Mouse (Mus musculus) CH12.LX (cell line): Measurements from ENCODE around the gene Acbd4. TPM values are rescaled to one million over a fixed set of nuclear protein-coding genes. Genes with fewer than 3 reads are reported as not detected.
A peak's percentile ranks its signal among the peaks of the same experiment; 100 is the strongest.

ENCODE experiments used
- DNase-seq: peaks from one replicate; pipeline ENCODE4 v3.0.0-alpha.2; 2013; ENCODE audit errors: extremely low read depth
- H3K27ac ChIP-seq: 2 replicates; pipeline ENCODE4 v1.5.1; 2012; ENCODE audit warnings: low read depth, mild to moderate bottlenecking, control low read depth, moderate library complexity; ENCODE audit not compliant: insufficient read depth
- H3K27me3 ChIP-seq: replicated peaks from 2 replicates; pipeline ENCODE3; 2012; ENCODE audit warnings: inconsistent platforms
- H3K36me3 ChIP-seq, 2 experiments: replicated peaks in 1 of 2; 2 replicates each; pipeline versions ENCODE3 to v1.6.1; 2012; ENCODE audit warnings: inconsistent platforms in 1 of 2, low read length in 1 of 2, mild to moderate bottlenecking in 1 of 2, mixed read lengths in 1 of 2, moderate library complexity in 1 of 2; ENCODE audit not compliant: control insufficient read depth in 1 of 2, insufficient read depth in 1 of 2
- H3K4me1 ChIP-seq, 2 experiments: 2 replicates each; pipeline ENCODE4 v1.6.1; 2012; ENCODE audit warnings: inconsistent platforms in 1 of 2, moderate library complexity in 1 of 2; ENCODE audit not compliant: insufficient read depth in 2 of 2, control insufficient read depth in 1 of 2
- H3K4me2 ChIP-seq: 2 replicates; pipeline ENCODE4 v1.6.1; 2012; ENCODE audit warnings: low read depth, mild to moderate bottlenecking, control low read depth; ENCODE audit not compliant: poor library complexity, insufficient read depth, severe bottlenecking
- H3K4me3 ChIP-seq, 3 experiments: fragments of 150-350 bp in 1 of 3; sonication (generic) in 1 of 3; replicated peaks in 1 of 3; 2 replicates each; pipeline versions ENCODE3 to v1.5.1; 2011 to 2012; ENCODE audit warnings: low read depth in 2 of 3, low read length in 2 of 3, mild to moderate bottlenecking in 2 of 3, moderate library complexity in 2 of 3, control low read depth in 1 of 3, improper control_type of control experiment in 1 of 3, inconsistent platforms in 1 of 3, mixed read lengths in 1 of 3; ENCODE audit not compliant: poor library complexity in 1 of 3
- H3K79me2 ChIP-seq: replicated peaks from 2 replicates; pipeline ENCODE4 v1.6.1; 2012; ENCODE audit warnings: mild to moderate bottlenecking, moderate library complexity; ENCODE audit not compliant: control insufficient read depth, poor library complexity, insufficient read depth, severe bottlenecking; ENCODE audit errors: extremely low read depth
- H3K9ac ChIP-seq: 2 replicates; pipeline ENCODE4 v1.6.1; 2012; ENCODE audit warnings: low read depth, mild to moderate bottlenecking, control low read depth, moderate library complexity; ENCODE audit not compliant: insufficient read depth
- H3K9me3 ChIP-seq: replicated peaks from 2 replicates; pipeline ENCODE3; 2012; ENCODE audit warnings: low read length, inconsistent platforms, mixed read lengths
- BHLHE40 ChIP-seq: IDR thresholded peaks from 2 replicates; pipeline ENCODE4 v1.6.1; 2011; ENCODE audit warnings: mild to moderate bottlenecking, low read depth, low read length, improper control_type of control experiment
- CHD1 ChIP-seq: IDR thresholded peaks from 2 replicates; pipeline ENCODE4 v1.6.1; 2012; ENCODE audit warnings: low read depth, low read length, improper control_type of control experiment, inconsistent platforms
- CHD2 ChIP-seq: IDR thresholded peaks from 2 replicates; pipeline ENCODE4 v1.6.1; 2011; ENCODE audit warnings: low read length, improper control_type of control experiment
- CTCF ChIP-seq, 2 experiments: IDR thresholded peaks in 1 of 2; conservative IDR thresholded peaks in 1 of 2; 2 replicates each; pipeline ENCODE4 v1.5.1; 2011 to 2012; ENCODE audit warnings: low read depth in 2 of 2, low read length in 2 of 2, improper control_type of control experiment in 1 of 2, inconsistent platforms in 1 of 2, mild to moderate bottlenecking in 1 of 2, moderate library complexity in 1 of 2
- E2F4 ChIP-seq: IDR thresholded peaks from 2 replicates; pipeline ENCODE4 v1.6.1; 2011; ENCODE audit warnings: low read depth, low read length, improper control_type of control experiment; ENCODE audit not compliant: insufficient replicate concordance
- ELF1 ChIP-seq: IDR thresholded peaks from 2 replicates; pipeline ENCODE4 v1.6.1; 2014; ENCODE audit warnings: low read depth, mild to moderate bottlenecking, inconsistent platforms, low read length, improper control_type of control experiment
- EP300 ChIP-seq: IDR thresholded peaks from 2 replicates; pipeline ENCODE4 v1.6.1; 2011; ENCODE audit warnings: low read length, improper control_type of control experiment
- ETS1 ChIP-seq: conservative IDR thresholded peaks from 2 replicates; pipeline ENCODE4 v1.6.1; 2012; ENCODE audit warnings: low read depth, mild to moderate bottlenecking, inconsistent platforms, low read length, improper control_type of control experiment, moderate library complexity
- GABPA ChIP-seq: IDR thresholded peaks from 2 replicates; pipeline ENCODE4 v1.6.1; 2012; ENCODE audit warnings: low read depth, low read length, improper control_type of control experiment, inconsistent platforms; ENCODE audit not compliant: insufficient replicate concordance
- HCFC1 ChIP-seq: IDR thresholded peaks from 2 replicates; pipeline ENCODE4 v1.6.1; 2012; ENCODE audit warnings: low read depth, mild to moderate bottlenecking, inconsistent platforms, low read length, improper control_type of control experiment
- IRF4 ChIP-seq: IDR thresholded peaks from 2 replicates; pipeline ENCODE4 v1.6.1; 2014; ENCODE audit warnings: low read depth, mild to moderate bottlenecking, inconsistent platforms, low read length, improper control_type of control experiment
- JUN ChIP-seq: IDR thresholded peaks from 2 replicates; pipeline ENCODE4 v1.6.1; 2011; ENCODE audit warnings: low read depth, mild to moderate bottlenecking, low read length, improper control_type of control experiment, moderate library complexity; ENCODE audit not compliant: insufficient read depth
- JUND ChIP-seq: conservative IDR thresholded peaks from 2 replicates; pipeline ENCODE4 v1.6.1; 2011; ENCODE audit warnings: low read depth, low read length, improper control_type of control experiment
- KAT2A ChIP-seq: IDR thresholded peaks from 2 replicates; pipeline ENCODE4 v1.6.1; 2012; ENCODE audit warnings: low read length, improper control_type of control experiment, inconsistent platforms; ENCODE audit not compliant: insufficient replicate concordance
- MAFK ChIP-seq: IDR thresholded peaks from 2 replicates; pipeline ENCODE4 v1.6.1; 2011; ENCODE audit warnings: low read length, improper control_type of control experiment; ENCODE audit not compliant: insufficient replicate concordance
- MAX ChIP-seq: IDR thresholded peaks from 2 replicates; pipeline ENCODE4 v1.6.1; 2011; ENCODE audit warnings: low read length, improper control_type of control experiment
- MAZ ChIP-seq: IDR thresholded peaks from 2 replicates; pipeline ENCODE4 v1.6.1; 2012; ENCODE audit warnings: low read depth, mild to moderate bottlenecking, inconsistent platforms, low read length, improper control_type of control experiment, moderate library complexity
- MEF2A ChIP-seq: IDR thresholded peaks from 2 replicates; pipeline ENCODE4 v1.6.1; 2014; ENCODE audit warnings: low read depth, mild to moderate bottlenecking, inconsistent platforms, low read length, improper control_type of control experiment, borderline replicate concordance
- MXI1 ChIP-seq: IDR thresholded peaks from 2 replicates; pipeline ENCODE4 v1.6.1; 2011; ENCODE audit warnings: mild to moderate bottlenecking, low read depth, low read length, improper control_type of control experiment
- MYC ChIP-seq: IDR thresholded peaks from 2 replicates; pipeline ENCODE4 v1.6.1; 2011; ENCODE audit warnings: low read depth, mild to moderate bottlenecking, improper control_type of control experiment, low read length
- NELFE ChIP-seq: IDR thresholded peaks from 2 replicates; pipeline ENCODE4 v1.6.1; 2011; ENCODE audit warnings: low read depth, low read length, improper control_type of control experiment
- NRF1 ChIP-seq: IDR thresholded peaks from 2 replicates; pipeline ENCODE4 v1.6.1; 2014; ENCODE audit warnings: low read depth, mild to moderate bottlenecking, inconsistent platforms, low read length, improper control_type of control experiment, moderate library complexity
- PAX5 ChIP-seq: IDR thresholded peaks from 2 replicates; pipeline ENCODE4 v1.6.1; 2012; ENCODE audit warnings: low read length, inconsistent platforms, mixed read lengths
- POLR2A ChIP-seq: IDR thresholded peaks from 2 replicates; pipeline ENCODE4 v1.6.1; 2011; ENCODE audit warnings: low read depth, mild to moderate bottlenecking, improper control_type of control experiment, low read length
- POLR2AphosphoS2 ChIP-seq: IDR thresholded peaks from 2 replicates; pipeline ENCODE4 v1.6.1; 2011; ENCODE audit warnings: low read depth, low read length, improper control_type of control experiment
- RAD21 ChIP-seq: IDR thresholded peaks from 2 replicates; pipeline ENCODE4 v1.6.1; 2011; ENCODE audit warnings: low read depth, mild to moderate bottlenecking, low read length, improper control_type of control experiment, moderate library complexity
- RCOR1 ChIP-seq: conservative IDR thresholded peaks from 2 replicates; pipeline ENCODE4 v1.6.1; 2012; ENCODE audit warnings: low read depth, mild to moderate bottlenecking, inconsistent platforms, low read length, improper control_type of control experiment
- SIN3A ChIP-seq: IDR thresholded peaks from 2 replicates; pipeline ENCODE4 v1.6.1; 2012; ENCODE audit warnings: low read length, improper control_type of control experiment, inconsistent platforms
- SMC3 ChIP-seq: IDR thresholded peaks from 2 replicates; pipeline ENCODE4 v1.6.1; 2011; ENCODE audit warnings: low read depth, low read length, improper control_type of control experiment
- TBP ChIP-seq: conservative IDR thresholded peaks from 2 replicates; pipeline ENCODE4 v1.6.1; 2011; ENCODE audit warnings: low read depth, low read length, improper control_type of control experiment
- TCF12 ChIP-seq: IDR thresholded peaks from 2 replicates; pipeline ENCODE4 v1.6.1; 2014; ENCODE audit warnings: low read depth, mild to moderate bottlenecking, inconsistent platforms, low read length, improper control_type of control experiment
- UBTF ChIP-seq: IDR thresholded peaks from 2 replicates; pipeline ENCODE4 v1.6.1; 2012; ENCODE audit warnings: low read depth, mild to moderate bottlenecking, inconsistent platforms, low read length, improper control_type of control experiment, moderate library complexity
- USF2 ChIP-seq: conservative IDR thresholded peaks from 2 replicates; pipeline ENCODE4 v1.6.1; 2011; ENCODE audit warnings: low read depth, low read length, improper control_type of control experiment
- ZC3H11A ChIP-seq: IDR thresholded peaks from 2 replicates; pipeline ENCODE4 v1.6.1; 2012; ENCODE audit warnings: low read depth, mild to moderate bottlenecking, inconsistent platforms, low read length, improper control_type of control experiment
- ZKSCAN1 ChIP-seq: IDR thresholded peaks from 2 replicates; pipeline ENCODE4 v1.6.1; 2012; ENCODE audit warnings: low read depth, inconsistent platforms, low read length, improper control_type of control experiment, borderline replicate concordance
- ZMIZ1 ChIP-seq: IDR thresholded peaks from 2 replicates; pipeline ENCODE4 v1.6.1; 2012; ENCODE audit warnings: low read depth, mild to moderate bottlenecking, inconsistent platforms, low read length, improper control_type of control experiment
- ZNF384 ChIP-seq: IDR thresholded peaks from 2 replicates; pipeline ENCODE4 v1.6.1; 2012; ENCODE audit warnings: low read depth, low read length, improper control_type of control experiment, inconsistent platforms
- dilution Hi-C: fragments of 300-500 bp; cut with MboI; formaldehyde crosslinking; loops from 2 replicates; pipeline ENCODE4 v1.14.3; 2020; ENCODE audit warnings: low sequenced_read_pairs; ENCODE audit not compliant: extremely low pct_unique_long_range_greater_than_20kb, extremely low pct_ligation_motif_present
- in situ Hi-C: fragments of 300-500 bp; cut with MboI; formaldehyde crosslinking; loops from 3 replicates; pipeline ENCODE4 v1.14.3; 2019; ENCODE audit warnings: low sequenced_read_pairs, low pct_ligation_motif_present, low pct_unique_long_range_greater_than_20kb, mixed read lengths
- polyA plus RNA-seq: library from polyadenylated mRNA; unstranded; fragments of >175 nt; gene quantifications from 2 replicates; pipeline ENCODE4 v1.2.1, GENCODE M21; 2012; ENCODE audit warnings: low read depth; ENCODE audit not compliant: insufficient read length
- total RNA-seq, 2 experiments: library from RNA; depleted of rRNA; stranded (reverse); fragments of 300-350 nt in 1 of 2; fragments of >200 nt in 1 of 2; gene quantifications; 2 replicates each; pipeline ENCODE4 v1.2.3; 2012 to 2014

The Acbd4 gene
- total and polyA plus RNA-seq, 3 experiments, result 51.4 to 68.4 (median 62.6) TPM

DNA sequence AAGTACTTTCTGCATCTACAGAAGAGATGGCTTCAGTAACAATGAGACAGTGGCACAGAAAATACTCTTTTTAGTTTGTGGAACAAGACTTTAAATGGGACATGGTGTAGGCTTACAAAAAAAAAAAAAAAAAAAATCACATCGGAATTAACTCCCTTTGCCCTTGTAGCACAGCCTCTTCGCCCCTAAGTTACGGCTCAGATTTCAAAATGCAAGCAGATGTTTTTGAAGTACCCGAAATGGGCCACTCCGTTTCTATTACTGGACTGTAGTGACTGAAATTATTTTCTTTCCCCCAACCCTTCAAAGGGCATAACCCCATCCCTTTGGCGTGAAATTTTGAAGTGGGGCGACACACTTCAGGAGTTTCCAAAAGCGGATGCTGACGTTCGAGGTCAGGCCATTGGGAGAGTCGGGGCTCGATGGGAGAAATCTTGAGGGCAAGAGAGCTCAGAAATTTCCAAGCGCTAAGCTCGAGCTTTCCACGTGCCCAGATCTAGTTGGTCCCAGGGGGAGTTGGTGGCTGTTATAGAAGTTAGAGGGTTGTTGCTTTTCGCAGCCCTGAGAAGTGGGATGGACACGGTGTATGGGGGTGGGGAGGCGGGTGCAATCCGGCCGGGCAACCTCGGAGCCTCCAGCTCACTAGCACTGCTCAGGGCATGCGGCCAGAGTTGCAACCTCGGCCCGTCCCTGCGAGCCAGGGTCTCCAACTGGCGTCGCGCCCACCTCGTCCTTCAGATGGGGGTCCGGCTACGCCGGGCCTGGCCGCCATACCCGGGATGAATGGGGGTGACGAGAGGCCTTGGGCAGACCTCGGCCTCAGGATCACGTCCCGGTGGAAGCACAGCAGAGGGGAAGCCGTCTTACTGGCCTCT, 30.5 kb downstream of the Acbd4 start, which contains the start of gene Hexim2:
TSS of gene Hexim2 (plus strand) at position 729 of the 875 bp plus-strand sequence.
- Histone ChIP-seq H3K27ac (peak within 1 kb of the TSS; percentile 84), H3K27me3 (no peaks in the 10 kb centered on the region), H3K36me3 (peaks cover 6 to 43% of the 10 kb centered on the region in 2 experiments), H3K4me3 (peak within 1 kb of the TSS; percentile 84 to 93 (median 89)), H3K9ac (peak within 1 kb of the TSS; percentile 99), H3K79me2 (peaks cover 37% of the 10 kb centered on the region), H3K4me2 (peak within 1 kb of the TSS; percentile 86), H3K9me3 (no peaks in the 10 kb centered on the region), H3K4me1 (peaks cover 6 to 47% of the 10 kb centered on the region in 2 experiments)
- peak; percentile 83 for DNase-seq
- dilution Hi-C loops, result no loop called here
- in situ Hi-C loops, result no loop called here
- TF ChIP-seq E2F4, result no peak
- peak; percentile 91 for TF ChIP-seq CHD2
- no peak; the same call in 1 of the 2 replicates for TF ChIP-seq TBP
- TF ChIP-seq KAT2A, result no peak
- peak; percentile 56; the same call in 1 of the 2 replicates for TF ChIP-seq HCFC1
- TF ChIP-seq UBTF, result no peak; the same call in 1 of the 2 replicates
- TF ChIP-seq POLR2A, result peak; percentile 73
- TF ChIP-seq TCF12, result peak; percentile 71
- peak; percentile 90 for TF ChIP-seq BHLHE40
- 0 out of 2 replicates have a peak, but pooled peaks have one; percentile 54 for TF ChIP-seq IRF4
- no peak; the same call in 1 of the 2 replicates for TF ChIP-seq JUND
- TF ChIP-seq JUN, result peak; percentile 19; the same call in 1 of the 2 replicates
- peak; percentile 73 for TF ChIP-seq ZNF384
- TF ChIP-seq MYC, result peak; percentile 96
- TF ChIP-seq RCOR1, result peak; percentile 28; the same call in 1 of the 2 replicates
- peak; percentile 49; the same call in 1 of the 2 replicates for TF ChIP-seq EP300
- peak; percentile 91 for TF ChIP-seq SIN3A
- peak; percentile 86 for TF ChIP-seq MEF2A
- peak; percentile 70 for TF ChIP-seq MAZ
- no peak for TF ChIP-seq USF2
- peak; percentile 89 for TF ChIP-seq MAX
- TF ChIP-seq GABPA, result no peak
- no peak; the same call in 1 of the 2 replicates for TF ChIP-seq POLR2AphosphoS2
- TF ChIP-seq NRF1, result peak; percentile 37; the same call in 1 of the 2 replicates
- peak; percentile 75; the same call in 1 of the 2 replicates for TF ChIP-seq MXI1
- TF ChIP-seq CTCF (conservative IDR thresholded peaks at IDR 0.05 in 1 of 2, IDR thresholded peaks at IDR 0.05 in 1 of 2; ENCODE audit: low read depth in 2 of 2, low read length in 2 of 2), result 0 out of 4 replicates have a peak, but pooled peaks of 1 of the 2 experiments have one; percentile 7
- no peak for TF ChIP-seq ELF1
- TF ChIP-seq ETS1, result peak; percentile 49
- TF ChIP-seq RAD21, result no peak
- TF ChIP-seq ZKSCAN1, result no peak
- TF ChIP-seq ZC3H11A, result no peak
- peak; percentile 82 for TF ChIP-seq ZMIZ1
- no peak; the same call in 1 of the 2 replicates for TF ChIP-seq SMC3
- no peak for TF ChIP-seq MAFK
- TF ChIP-seq NELFE, result peak; percentile 79
- no peak for TF ChIP-seq PAX5
- TF ChIP-seq CHD1, result peak; percentile 59; the same call in 1 of the 2 replicates
